Mouse (Mus musculus): ENCODE data around the gene Pramef8. TPM values are rescaled to one million over a fixed set of nuclear protein-coding genes. Genes with fewer than 3 reads are reported as not detected.
"Not testable (repeated sequence)": the region's sequence is repeated elsewhere in the genome, so short reads cannot be mapped to it uniquely, and the experiment has no call there.

The Pramef8 gene
- total RNA-seq, 2 experiments from 2014 or later: 12.5 to 12.8 TPM

- Histone ChIP-seq H3K4me3 (no peak overlapping the region), H3K27ac (no peak overlapping the region)
- DNase-seq (ENCODE audit: extremely low spot score in 1 of 2, low spot score in 2 of 2): no peak
- intact Hi-C loops (cut with DNase I): no loop called here
- TF ChIP-seq CTCF (IDR thresholded peaks at IDR 0.05): no peak
These were observed 1.4 kb downstream of the Pramef8 start for GRCm38 (mm10) chr4:143413621-143414020.

- DNase-seq (ENCODE audit: extremely low spot score in 1 of 2, low spot score in 2 of 2): no peak
- intact Hi-C loops (cut with DNase I): no loop called here
- no peak for TF ChIP-seq CTCF (IDR thresholded peaks at IDR 0.05)
- H3K27ac ChIP-seq: no peak overlapping the region
- no peak overlapping the region for H3K4me3 ChIP-seq
These were observed 1.9 kb downstream of the Pramef8 start for GRCm38 (mm10) chr4:143414121-143414520.

DNA sequence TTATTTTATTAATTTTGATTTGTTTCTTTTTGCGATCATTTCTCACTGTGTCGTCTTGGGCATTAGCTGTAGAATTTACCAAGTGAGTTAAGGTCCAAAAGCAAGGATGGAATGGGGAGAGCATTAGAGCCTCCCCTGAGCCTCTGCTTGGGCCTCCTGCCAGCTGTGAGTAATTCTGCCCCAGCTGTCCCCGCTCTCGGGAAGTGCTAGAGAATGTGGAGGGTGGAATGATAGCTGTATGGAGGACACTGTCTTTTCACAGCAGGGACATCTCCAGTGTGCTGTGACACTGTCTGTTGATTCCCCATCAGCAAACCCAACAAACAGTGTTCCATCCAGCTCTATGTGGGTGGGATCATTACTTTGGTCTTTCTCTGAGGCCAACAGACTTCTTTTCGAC lies 14.5 kb downstream of the Pramef8 start:
- intact Hi-C loops (cut with DNase I); H3K4me3 ChIP-seq; DNase-seq (ENCODE audit: extremely low spot score in 1 of 2, low spot score in 2 of 2); H3K27ac ChIP-seq: not testable (repeated sequence)

- intact Hi-C loops (cut with DNase I): no loop called here
- Histone ChIP-seq H3K27ac (no peak within 1 kb of the TSS), H3K4me3 (no peak within 1 kb of the TSS)
- DNase-seq (ENCODE audit: extremely low spot score in 1 of 2, low spot score in 2 of 2): no peak
- no peak for TF ChIP-seq CTCF (IDR thresholded peaks at IDR 0.05)
These were observed 38.0 kb downstream of the Pramef8 start, which contains the start of gene Oog4 for GRCm38 (mm10) chr4:143450224-143450623. Gene Oog4 (minus strand): TSS chr4:143450324.

Other genes starting within 250 kb of the Pramef8 start
- gene Prdm2, start 199.4 kb upstream of the Pramef8 start, total RNA-seq (2021): 10 to 100 TPM; 43.3 to 49.2 TPM
- 10 to 100 TPM; 15.0 to 15.3 TPM for gene Pdpn, start 112.9 kb upstream of the Pramef8 start, total RNA-seq (2021)
- 1 to 10 TPM; 2.3 TPM for gene Lrrc38, start 62.7 kb upstream of the Pramef8 start, total RNA-seq (2021)
- gene Pramel1, start 18.0 kb upstream of the Pramef8 start, total RNA-seq (2021): not detected
- not detected for gene Oog4, start 37.9 kb downstream of the Pramef8 start, total RNA-seq (2021)
- gene Gm13043, start 98.9 kb downstream of the Pramef8 start, total RNA-seq (2021): not detected
- not detected for gene Gm13040, start 123.5 kb downstream of the Pramef8 start, total RNA-seq (2021)
- gene BC080695, start 139.3 kb downstream of the Pramef8 start, total RNA-seq (2021): not detected
- not detected for gene Gm13057, start 139.3 kb downstream of the Pramef8 start, total RNA-seq (2021)
- gene Gm13083, start 202.6 kb downstream of the Pramef8 start, total RNA-seq (2021): not detected
- not detected for gene Gm13088, start 244.8 kb downstream of the Pramef8 start, total RNA-seq (2021)